Mouse (Mus musculus) induced T-regulatory cell, adult 2 months (primary cell): ENCODE data around the gene Saysd1.

Experiments
- DNase-seq: peaks from one replicate; pipeline ENCODE4 v3.0.0-alpha.2; 2012; ENCODE audit warnings: low read depth

The Saysd1 gene

GRCm38 (mm10) chr14:20110945-20111344 is 27.4 kb downstream of the Saysd1 start:
- DNase-seq = no peak

DNA sequence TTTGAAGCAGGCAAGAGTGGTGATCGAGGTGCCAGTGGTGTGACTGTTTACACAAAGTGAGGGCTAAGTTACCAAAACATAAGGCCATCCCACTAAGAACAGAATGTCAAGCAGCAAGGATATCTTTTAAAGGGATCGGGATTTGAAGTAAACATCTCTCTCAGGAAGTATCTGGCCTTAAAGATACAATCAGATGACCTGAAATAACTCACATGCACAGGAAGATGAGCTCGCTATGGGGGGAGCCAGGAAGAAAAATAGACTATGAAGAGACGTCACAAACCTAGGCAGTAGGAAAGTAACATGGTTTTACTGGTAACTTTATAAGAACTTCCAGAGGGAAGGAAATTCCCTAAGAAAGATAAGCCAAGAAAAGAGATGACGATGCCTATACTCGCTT is 32.1 kb downstream of the Saysd1 start:
- DNase-seq = no peak

DNA sequence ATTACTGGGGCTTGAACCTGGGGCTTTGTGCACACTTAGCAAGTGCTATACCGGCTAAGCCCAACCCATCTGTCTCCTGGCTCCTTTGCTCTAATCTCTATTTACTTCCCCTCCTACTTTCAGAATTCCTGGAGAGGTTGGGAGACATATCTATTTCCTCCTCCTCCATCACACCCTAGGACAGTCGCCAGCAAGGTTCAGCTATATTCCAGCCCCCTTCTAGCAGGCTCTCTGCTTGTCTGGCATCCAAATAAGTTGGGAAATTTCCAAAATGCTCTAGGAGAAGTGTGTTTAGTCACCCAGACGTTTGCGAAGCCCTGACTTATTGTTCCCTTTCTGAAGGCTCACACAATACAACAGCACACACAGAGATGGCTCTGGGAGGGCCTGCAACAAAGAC is 35.1 kb downstream of the Saysd1 start:
- no peak for DNase-seq

- no peak for DNase-seq
These were observed 40.3 kb downstream of the Saysd1 start for GRCm38 (mm10) chr14:20098061-20098460.

DNA sequence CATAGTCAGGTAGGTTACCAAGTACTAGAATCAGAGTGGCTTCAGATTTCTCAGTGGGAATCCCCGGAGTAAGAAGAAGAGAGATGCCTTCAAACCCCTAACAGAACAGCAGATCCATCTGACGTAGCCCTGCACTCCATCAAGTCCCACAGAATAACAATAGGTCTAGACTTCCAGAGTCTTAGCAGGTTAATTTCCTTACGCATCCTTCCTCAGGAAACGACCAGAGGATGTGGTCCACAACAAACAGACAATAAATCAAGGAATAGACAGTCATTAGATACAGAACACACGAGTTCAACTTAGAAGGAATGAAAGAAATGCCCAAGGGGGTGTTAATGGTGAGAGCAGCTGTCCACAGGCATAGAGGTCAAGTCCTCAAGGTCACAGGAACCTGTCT is 43.4 kb downstream of the Saysd1 start:
- DNase-seq = no peak

GRCm38 (mm10) chr14:20093493-20093892 is 44.8 kb downstream of the Saysd1 start:
- DNase-seq = peak; percentile 35

DNA sequence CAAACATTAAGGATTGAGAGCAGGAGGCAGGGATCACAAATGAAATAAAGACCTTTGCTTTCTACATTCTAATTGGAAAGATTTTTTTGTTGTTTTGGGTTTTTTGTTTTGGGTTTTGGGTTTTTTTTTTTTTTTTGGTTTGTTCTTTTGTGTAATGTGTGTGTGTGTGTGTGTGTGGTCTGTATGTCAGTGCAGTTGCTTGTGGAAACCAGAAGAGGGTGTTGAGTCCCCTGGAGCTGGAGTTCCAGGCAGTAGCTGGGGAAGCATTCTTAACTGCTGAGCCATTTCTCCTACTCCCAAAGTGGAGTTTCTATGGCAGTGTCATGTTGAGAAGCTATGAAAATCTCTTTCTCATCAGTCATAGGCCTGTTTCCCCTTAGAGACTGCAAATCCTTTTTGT is 54.0 kb downstream of the Saysd1 start:
- no peak for DNase-seq

DNA sequence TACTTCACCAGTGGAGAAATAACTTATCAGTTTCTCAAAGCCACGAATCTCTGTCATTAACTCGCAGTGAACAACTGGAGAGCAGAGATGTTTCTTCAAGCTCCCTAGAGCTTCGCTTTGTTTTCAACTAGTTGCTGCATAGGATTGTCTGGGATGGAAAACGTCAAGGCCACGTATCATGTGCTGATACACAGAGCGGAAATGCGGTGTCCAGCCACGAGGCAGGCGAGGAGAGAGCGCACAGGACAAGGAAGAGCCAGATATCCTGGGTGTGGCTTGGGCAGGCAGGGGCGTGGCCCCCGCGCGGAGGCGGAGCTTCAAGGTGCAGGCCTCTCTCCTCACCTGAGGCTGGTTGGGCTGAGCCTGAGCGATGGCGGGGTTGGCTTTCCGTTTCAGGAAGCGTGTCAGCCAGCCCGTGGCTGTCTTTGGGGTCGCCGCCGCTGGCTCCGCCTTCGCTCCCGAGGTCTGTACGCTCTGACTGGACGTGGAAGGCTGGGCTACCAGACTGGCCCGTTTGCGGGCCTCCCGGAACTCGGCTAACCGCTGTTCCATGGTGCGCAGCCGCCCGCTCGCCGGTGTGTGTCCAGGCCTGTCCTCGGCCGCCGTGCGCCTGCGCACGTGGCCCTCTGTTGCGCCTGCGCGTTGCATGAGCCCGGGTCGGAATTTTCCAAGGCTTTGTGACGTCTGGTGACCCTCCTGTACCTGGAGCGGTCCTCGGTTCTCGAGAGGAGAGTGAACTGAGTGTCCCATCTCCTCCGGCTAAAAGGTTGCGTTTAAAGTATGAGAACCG is 55.6 kb downstream of the Saysd1 start:
- peak; percentile 96 for DNase-seq

GRCm38 (mm10) chr14:20081937-20082533 is 56.3 kb downstream of the Saysd1 start:
- peak; percentile 46 for DNase-seq

- peak; percentile 17 for DNase-seq
These were observed 57.2 kb downstream of the Saysd1 start for GRCm38 (mm10) chr14:20081084-20081483.

- no peak for DNase-seq
These were observed 61.2 kb downstream of the Saysd1 start for GRCm38 (mm10) chr14:20077181-20077580.

DNA sequence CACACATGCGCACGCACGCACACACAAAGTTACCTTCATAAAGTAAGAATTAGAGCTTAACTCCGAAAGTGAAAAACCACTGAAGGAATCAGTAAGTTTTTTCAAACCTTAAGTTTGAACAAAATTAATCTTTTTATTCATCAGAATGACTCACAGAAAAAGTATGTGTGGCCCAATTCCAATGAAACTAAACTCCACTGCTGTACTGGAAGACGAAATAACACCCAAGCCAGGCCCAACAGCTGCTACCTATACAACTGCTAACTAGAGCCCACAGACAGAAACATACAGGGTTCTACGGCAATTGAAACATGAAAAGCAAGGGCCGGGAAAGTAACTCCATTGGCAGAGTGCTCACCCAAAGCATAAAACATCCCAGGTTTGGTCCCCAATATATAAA is 62.8 kb downstream of the Saysd1 start:
- no peak for DNase-seq

- no peak for DNase-seq
These were observed 63.6 kb downstream of the Saysd1 start for GRCm38 (mm10) chr14:20074759-20075158.

DNA sequence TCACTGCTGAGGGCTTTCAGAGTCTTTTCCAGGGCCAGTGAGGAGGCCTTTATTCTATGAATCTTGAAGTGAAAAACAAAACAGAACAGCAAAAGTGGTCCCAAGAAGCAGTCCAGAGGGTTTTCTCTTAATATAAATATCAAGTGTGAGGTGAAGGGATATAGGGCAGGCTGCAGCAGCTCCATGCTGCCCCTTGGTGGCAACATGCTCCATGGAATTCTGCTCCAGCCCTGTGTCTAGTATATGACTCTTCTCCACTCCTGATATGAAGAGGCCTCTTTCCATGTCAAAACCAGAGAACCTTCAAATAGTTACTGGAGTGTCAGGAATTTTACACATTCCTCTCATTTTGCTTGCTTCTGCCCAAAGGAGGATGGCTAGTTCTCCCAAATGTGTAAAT is 67.7 kb downstream of the Saysd1 start:
- no peak for DNase-seq

DNA sequence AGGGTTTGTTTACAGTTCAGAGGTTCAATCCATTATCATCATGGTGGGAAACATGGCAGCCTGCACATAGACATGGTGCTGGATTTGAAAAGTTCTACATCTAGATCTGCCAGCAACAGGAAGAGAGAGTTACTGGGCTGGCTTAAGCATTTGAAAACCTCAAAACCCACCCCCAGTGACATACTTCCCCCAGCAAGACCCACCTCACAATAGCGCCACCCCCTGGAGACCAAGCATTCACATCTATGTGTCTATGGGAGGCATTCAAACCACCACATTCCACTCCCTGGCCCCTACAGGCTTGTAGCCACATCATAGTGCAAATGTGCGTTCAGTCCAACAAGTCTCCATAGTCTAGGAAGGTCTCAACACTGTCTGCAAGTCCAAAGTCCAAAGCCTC is 70.0 kb downstream of the Saysd1 start:
- DNase-seq = peak; percentile 28

DNA sequence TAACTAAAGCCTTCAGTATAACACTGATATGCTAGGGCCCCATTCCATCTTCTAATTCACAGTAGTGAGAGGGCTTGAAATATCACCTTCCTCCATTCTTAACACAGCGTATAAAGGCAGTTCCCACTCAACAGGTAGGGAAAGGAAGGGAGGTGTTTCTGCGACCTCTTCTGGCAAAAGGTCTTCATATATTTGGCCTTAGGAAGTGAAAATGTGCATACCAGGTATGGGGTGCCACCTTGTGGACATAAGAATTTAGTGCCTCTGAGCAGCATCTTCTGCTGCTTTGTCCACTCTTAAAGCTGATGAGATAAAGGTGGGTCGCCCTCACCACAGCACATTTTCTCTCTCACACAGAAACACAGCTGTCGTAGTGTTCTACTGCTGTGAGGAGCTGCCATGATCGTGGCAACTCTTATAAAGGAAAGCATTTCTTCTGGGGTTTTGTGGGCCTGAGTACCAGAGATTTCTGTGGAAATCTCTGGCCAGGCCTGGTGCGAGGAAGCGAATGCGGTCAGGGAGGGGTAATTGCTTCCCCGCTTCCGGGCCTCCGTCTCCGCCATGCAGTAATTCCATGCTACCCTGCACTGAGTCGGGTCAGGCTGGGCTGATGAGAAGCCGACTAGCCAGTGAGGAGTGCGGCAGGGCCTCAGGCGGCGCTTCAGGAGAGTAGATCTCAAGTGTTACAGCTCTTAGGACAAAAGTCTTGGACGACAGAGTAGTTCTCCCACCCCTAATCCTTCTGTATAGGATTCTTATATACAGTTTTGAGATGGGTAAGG is 70.8 kb downstream of the Saysd1 start:
- DNase-seq = peak; percentile 91

GRCm38 (mm10) chr14:20064771-20065170 is 73.6 kb downstream of the Saysd1 start:
- DNase-seq = no peak

- no peak for DNase-seq
These were observed 89.9 kb downstream of the Saysd1 start for GRCm38 (mm10) chr14:20048481-20048835.

GRCm38 (mm10) chr14:20047814-20048480 is 90.4 kb downstream of the Saysd1 start:
- no peak for DNase-seq

GRCm38 (mm10) chr14:20047291-20047690 is 91.0 kb downstream of the Saysd1 start:
- DNase-seq = no peak

GRCm38 (mm10) chr14:20044036-20044435 is 94.3 kb downstream of the Saysd1 start:
- DNase-seq = no peak

- no peak for DNase-seq
These were observed 96.5 kb downstream of the Saysd1 start for GRCm38 (mm10) chr14:20041836-20042235.

GRCm38 (mm10) chr14:20040976-20041375 is 97.4 kb downstream of the Saysd1 start:
- DNase-seq = no peak
